Mouse (Mus musculus): ENCODE results near the gene Afdn.
"Not testable (repeated sequence)": the region's sequence is repeated elsewhere in the genome, so short reads cannot be mapped to it uniquely, and the experiment has no call there.

Afdn gene

GRCm38 (mm10) chr17:13769256-13769655, 8.9 kb downstream of the Afdn start:
- DNase-seq (ENCODE audit: low spot score in 2 of 2), result peak in 1 of 2 experiments; percentile 24

DNA sequence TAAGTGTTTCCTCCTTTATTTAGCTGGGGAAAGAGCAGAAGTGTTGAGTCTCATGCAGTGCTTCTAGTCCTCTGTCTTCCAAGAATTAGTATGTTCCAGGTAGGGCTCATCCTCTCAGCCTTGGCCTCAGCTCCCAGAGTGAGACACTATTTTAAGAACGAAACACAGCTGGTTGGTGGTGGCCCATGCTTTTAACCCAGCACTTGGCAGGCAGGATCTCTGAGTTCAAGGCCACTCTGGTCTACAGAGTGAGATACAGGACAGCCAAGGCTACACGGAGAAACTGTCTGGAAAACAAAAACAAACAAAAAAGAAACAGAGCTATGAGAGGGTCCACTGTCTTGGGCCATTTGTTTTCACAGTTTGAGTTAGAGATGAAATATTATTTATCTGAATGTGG, 17.3 kb downstream of the Afdn start:
- no peak for DNase-seq (ENCODE audit: low spot score in 2 of 2)

DNA sequence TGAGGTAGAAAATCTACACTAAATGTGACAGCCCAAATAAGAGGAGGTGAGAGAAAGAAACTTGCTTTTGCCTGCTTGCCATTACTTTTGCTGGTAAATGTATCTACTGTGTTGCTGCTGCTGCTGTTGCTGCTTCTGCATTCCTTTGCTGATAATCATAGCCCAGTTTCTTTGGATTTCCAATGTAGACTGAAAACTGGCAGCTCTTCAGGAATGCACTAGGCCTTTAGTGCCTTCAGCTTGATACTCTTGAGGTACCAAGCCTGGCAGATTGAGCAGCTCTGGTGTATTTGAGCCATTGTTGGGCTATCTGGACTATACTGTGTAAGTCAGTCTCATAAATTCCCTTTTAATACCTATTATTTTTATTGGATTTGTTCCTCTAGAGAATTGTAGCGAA, 18.5 kb downstream of the Afdn start:
- DNase-seq (ENCODE audit: low spot score in 2 of 2), result no peak

DNA sequence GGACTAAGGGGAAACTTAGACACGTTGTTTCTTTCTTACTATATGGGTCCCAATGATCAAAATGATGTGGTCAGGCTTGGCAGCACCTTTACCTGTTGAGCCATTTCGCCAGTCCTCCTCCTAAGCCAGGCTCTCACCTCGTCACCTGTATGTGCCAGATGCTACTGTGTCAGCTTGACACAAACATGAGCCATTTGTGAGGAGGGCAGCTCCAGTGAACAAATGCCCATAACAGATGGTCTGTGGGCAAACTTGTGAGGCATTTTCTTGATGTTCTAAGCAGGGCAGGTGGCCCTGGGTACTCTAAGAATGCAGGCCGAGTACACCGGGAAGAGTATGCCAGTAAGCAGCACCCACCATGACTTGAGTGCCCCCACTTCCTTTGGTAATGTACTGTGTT, 21.6 kb downstream of the Afdn start:
- DNase-seq (ENCODE audit: low spot score in 2 of 2), result no peak

GRCm38 (mm10) chr17:13783469-13783868, 23.1 kb downstream of the Afdn start:
- DNase-seq (ENCODE audit: low spot score in 2 of 2), result no peak

DNA sequence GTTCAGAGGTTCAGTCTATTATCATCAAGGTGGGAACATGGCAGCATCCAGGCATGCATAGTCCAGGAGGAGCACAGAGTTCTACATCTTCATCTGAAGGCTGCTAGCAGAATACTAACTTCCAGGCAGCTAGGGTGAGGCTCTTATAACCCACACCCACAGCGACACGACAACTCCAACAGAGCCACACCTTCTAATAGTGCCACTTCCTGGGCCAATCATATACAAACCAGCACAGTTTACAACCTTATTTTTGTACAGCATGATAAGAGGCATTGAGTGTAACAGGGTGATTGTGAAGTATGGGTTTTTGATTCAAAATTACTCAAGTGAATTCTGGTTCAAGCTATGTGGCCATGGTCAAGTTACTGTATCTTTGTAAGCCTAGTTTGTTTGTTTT, 29.7 kb downstream of the Afdn start:
- DNase-seq (ENCODE audit: low spot score in 2 of 2), result not testable (repeated sequence)

DNA sequence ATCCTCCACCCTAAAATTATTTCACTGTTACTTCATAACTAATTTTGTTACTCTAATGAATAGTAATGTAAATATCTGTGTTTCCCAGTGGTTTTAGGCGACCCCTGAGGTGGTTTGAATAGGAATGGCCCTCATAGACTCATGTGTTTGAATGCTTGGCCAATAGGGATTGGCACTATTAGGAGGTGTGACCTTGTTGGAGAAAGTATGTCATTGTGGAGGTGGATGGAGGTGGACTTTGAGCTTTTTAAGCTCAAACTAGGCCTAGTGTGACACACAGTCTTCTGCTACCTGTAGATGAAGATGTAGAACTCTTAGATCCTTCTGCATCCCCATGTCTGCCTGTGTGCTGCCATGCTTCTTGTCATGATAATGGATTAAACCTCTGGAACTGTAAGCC, 37.4 kb downstream of the Afdn start:
- no peak for DNase-seq (ENCODE audit: low spot score in 2 of 2)

GRCm38 (mm10) chr17:13802836-13803408, 42.6 kb downstream of the Afdn start:
- no peak for DNase-seq (ENCODE audit: low spot score in 2 of 2)

DNA sequence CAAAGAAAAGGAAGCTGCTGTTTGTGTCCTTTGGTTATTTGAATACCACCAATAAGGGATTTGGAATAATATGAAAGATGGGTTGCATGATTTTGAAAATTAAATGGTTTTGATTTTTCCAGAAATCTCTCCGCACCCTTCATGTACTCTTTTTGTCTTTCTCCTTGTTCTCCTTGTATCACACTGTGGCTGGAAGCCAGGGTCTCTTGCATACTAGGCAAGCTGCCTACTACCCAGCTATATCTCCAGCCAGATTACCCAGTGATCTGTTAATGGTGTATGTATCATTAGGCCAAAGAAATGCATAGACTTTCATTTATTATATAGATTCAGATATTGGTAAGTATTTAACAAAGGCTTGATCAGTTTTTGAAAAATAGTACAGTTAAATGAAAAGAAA, 45.7 kb downstream of the Afdn start:
- DNase-seq (ENCODE audit: low spot score in 2 of 2), result no peak

DNA sequence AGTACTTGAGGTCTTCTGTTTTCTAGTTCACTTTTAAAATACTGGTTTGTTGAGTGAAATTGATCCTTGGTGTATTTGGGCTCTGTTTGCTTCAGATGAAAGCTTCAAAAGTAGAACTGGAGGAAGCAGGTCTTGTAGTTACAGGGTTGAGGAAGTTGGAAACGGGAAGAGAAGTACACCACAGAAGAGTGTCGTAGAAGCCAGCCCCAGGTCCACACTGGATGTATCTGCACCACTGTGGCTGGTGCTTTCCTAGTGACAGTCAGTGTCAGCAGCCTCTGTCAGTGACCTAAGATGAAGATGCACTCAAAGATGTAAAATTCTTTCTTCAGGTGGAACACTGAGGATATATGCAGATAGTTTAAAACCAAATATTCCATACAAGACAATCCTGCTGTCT, 57.5 kb downstream of the Afdn start:
- DNase-seq (ENCODE audit: low spot score in 2 of 2), result no peak

GRCm38 (mm10) chr17:13819342-13819741, 59.0 kb downstream of the Afdn start:
- no peak for DNase-seq (ENCODE audit: low spot score in 2 of 2)

- DNase-seq (ENCODE audit: low spot score in 2 of 2), result no peak
These were observed 60.3 kb downstream of the Afdn start for GRCm38 (mm10) chr17:13820676-13821075.

GRCm38 (mm10) chr17:13825421-13825820, 65.1 kb downstream of the Afdn start:
- no peak for DNase-seq (ENCODE audit: low spot score in 2 of 2)

- DNase-seq (ENCODE audit: low spot score in 2 of 2), result no peak
These were observed 69.9 kb downstream of the Afdn start for GRCm38 (mm10) chr17:13830234-13830633.

DNA sequence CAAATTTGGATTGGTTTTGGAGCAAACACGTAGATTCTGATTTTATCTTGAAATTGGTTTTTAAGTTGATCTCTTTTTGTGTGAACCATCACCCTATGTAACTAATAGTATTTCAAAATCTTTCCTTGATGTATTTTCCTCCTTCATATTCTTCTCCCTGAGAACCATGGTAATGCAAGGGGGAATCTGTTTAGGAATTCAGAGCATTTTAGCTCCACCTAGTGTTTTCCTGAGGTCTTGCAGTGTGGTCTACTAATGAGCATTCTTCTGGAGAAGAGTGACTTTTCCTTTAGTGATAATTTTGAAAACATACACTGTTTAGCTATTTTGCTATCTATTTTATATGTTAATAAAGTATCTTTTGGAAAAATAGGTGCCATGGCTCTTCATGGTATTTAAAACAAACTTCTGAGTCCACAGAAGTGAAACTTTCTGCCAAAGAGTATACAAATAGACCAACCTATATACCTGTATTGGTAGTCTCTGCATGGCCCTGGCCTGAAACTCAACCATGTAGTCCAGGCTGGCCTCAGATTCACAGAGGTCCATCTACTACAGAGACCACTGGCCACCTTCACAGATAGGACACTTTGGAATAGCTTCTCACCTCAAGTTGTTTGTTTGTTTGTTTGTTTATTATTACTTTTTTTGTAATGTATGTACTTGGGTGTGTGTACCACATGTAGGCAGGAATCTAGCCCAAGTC, 70.5 kb downstream of the Afdn start:
- DNase-seq (ENCODE audit: low spot score in 2 of 2), result peak in 1 of 2 experiments; percentile 59

DNA sequence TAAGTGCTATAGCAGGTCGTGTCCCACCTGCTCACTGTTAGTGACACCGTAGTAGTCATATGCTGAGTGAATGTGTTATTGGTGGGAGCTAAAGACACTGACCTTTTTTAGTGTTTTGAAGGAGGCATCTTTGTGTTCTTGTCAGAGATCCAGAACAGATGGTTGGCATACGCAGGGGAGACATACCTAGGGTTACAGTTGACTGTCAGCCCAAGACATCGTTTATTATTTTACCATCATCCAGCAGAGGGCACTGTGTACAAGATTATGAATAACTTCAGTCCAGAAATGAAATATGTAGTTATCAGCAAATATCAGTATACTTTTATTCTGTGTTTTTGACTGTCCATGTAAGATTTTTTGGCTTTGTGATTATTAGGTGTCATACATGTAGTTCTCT, 75.5 kb downstream of the Afdn start:
- DNase-seq (ENCODE audit: low spot score in 2 of 2), result peak in 1 of 2 experiments; percentile 11

DNA sequence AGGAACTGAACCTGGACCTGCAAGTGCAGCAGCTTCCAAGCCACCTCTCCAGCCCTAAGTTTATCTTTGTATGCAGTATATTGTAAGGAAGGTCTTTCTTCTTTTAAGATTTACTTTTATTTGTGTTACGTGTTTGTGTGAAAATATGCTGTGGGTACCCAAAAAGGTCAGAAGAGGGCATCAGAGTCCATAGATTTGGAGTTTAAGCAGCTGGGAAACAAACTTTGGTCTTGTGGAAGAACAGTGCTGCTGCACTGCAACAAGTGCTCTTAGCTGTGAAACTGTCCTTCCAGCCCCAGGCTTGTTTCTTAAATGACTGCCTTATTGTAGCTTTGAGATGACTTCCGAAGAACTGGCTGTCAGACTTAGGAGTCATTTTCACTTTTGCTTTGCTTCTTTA, 89.8 kb downstream of the Afdn start:
- no peak for DNase-seq (ENCODE audit: low spot score in 2 of 2)

GRCm38 (mm10) chr17:13853883-13854282, 93.5 kb downstream of the Afdn start:
- not testable (repeated sequence) for DNase-seq (ENCODE audit: low spot score in 2 of 2)

DNA sequence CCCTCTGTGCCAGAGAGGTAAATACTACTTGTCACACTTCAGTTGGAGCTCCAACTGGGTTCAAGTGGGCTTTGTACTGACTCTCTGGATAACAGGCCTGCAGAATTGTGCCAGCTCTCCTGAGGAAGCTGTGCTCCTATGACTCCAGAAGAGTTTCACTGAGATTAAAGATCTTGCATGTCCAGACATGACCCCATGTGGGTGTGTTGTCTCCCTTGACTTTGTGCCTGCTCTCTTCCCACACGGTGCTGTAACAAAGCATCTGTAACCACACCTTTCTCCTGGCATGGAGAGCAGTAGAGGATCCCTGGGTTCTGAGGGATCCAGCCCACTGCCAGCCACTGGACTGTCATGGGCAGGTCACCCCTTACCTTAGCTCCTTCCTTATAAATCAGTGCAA, 95.1 kb downstream of the Afdn start:
- DNase-seq (ENCODE audit: low spot score in 2 of 2), result no peak

GRCm38 (mm10) chr17:13856429-13857090, 96.2 kb downstream of the Afdn start:
- no peak for DNase-seq (ENCODE audit: low spot score in 2 of 2)

GRCm38 (mm10) chr17:13865340-13865739, 105.0 kb downstream of the Afdn start:
- DNase-seq (ENCODE audit: low spot score in 2 of 2), result peak in 1 of 2 experiments; percentile 72

DNA sequence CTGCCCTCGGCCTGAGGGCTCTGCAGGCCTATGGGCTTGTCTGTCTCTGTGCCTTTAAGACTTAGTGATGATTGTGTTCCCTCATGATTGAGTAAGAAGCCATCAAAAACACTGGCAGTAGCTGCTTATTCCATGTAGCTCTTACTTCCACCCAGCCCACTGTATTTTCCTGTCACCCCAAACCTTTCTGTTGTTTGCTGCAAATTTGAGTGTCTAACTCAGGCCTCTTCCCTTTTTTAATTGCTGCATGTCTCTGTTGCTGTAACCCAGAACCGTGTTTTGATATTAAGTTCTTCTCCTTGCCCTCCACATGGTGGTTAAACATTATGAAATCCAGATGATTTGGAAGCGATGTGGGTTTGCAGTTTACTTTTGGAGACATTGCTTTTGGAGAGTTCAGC, 106.6 kb downstream of the Afdn start:
- no peak for DNase-seq (ENCODE audit: low spot score in 2 of 2)

DNA sequence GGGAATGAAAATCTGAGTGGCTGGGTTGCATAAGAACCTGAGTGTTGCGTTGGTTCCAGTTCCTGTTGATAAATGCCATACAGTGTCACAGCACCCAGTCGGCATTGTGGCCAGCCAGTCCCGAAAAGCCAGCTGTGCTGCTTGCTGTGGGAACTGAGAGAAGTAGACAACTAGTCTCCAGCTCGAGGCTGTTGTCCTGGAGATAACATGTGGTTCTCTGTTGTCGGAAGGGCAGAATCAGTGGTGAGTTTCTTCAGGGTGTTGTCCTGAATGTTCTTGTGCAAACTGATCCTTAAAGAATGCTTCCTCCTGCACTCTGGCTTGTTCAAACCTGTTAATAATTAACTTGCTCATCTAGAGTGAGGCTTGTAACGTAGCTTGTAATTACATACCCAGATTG, 107.1 kb downstream of the Afdn start:
- DNase-seq (ENCODE audit: low spot score in 2 of 2), result no peak
